Mouse (Mus musculus) CH12.LX (cell line): ENCODE measurements at regions not wholly inside any gene's neighbourhood (a gene's known extent, or its start where the extent isn't known, plus 50 kb on each side); places are given as distances from the start of the nearest gene placed in this dataset.

Experiments
- DNase-seq: peaks from one replicate; pipeline ENCODE4 v3.0.0-alpha.2; 2013; ENCODE audit errors: extremely low read depth
- H3K27ac ChIP-seq: 2 replicates; pipeline ENCODE4 v1.5.1; 2012; ENCODE audit warnings: low read depth, mild to moderate bottlenecking, control low read depth, moderate library complexity; ENCODE audit not compliant: insufficient read depth
- H3K27me3 ChIP-seq: replicated peaks from 2 replicates; pipeline ENCODE3; 2012; ENCODE audit warnings: inconsistent platforms
- H3K36me3 ChIP-seq, 2 experiments: replicated peaks in 1 of 2; 2 replicates each; pipeline versions ENCODE3 to v1.6.1; 2012; ENCODE audit warnings: inconsistent platforms in 1 of 2, low read length in 1 of 2, mild to moderate bottlenecking in 1 of 2, mixed read lengths in 1 of 2, moderate library complexity in 1 of 2; ENCODE audit not compliant: control insufficient read depth in 1 of 2, insufficient read depth in 1 of 2
- H3K4me1 ChIP-seq, 2 experiments: 2 replicates each; pipeline ENCODE4 v1.6.1; 2012; ENCODE audit warnings: inconsistent platforms in 1 of 2, moderate library complexity in 1 of 2; ENCODE audit not compliant: insufficient read depth in 2 of 2, control insufficient read depth in 1 of 2
- H3K4me2 ChIP-seq: 2 replicates; pipeline ENCODE4 v1.6.1; 2012; ENCODE audit warnings: low read depth, mild to moderate bottlenecking, control low read depth; ENCODE audit not compliant: poor library complexity, insufficient read depth, severe bottlenecking
- H3K4me3 ChIP-seq, 3 experiments: fragments of 150-350 bp in 1 of 3; sonication (generic) in 1 of 3; replicated peaks in 1 of 3; 2 replicates each; pipeline versions ENCODE3 to v1.5.1; 2011 to 2012; ENCODE audit warnings: low read depth in 2 of 3, low read length in 2 of 3, mild to moderate bottlenecking in 2 of 3, moderate library complexity in 2 of 3, control low read depth in 1 of 3, improper control_type of control experiment in 1 of 3, inconsistent platforms in 1 of 3, mixed read lengths in 1 of 3; ENCODE audit not compliant: poor library complexity in 1 of 3
- H3K79me2 ChIP-seq: replicated peaks from 2 replicates; pipeline ENCODE4 v1.6.1; 2012; ENCODE audit warnings: mild to moderate bottlenecking, moderate library complexity; ENCODE audit not compliant: control insufficient read depth, poor library complexity, insufficient read depth, severe bottlenecking; ENCODE audit errors: extremely low read depth
- H3K9ac ChIP-seq: 2 replicates; pipeline ENCODE4 v1.6.1; 2012; ENCODE audit warnings: low read depth, mild to moderate bottlenecking, control low read depth, moderate library complexity; ENCODE audit not compliant: insufficient read depth
- H3K9me3 ChIP-seq: replicated peaks from 2 replicates; pipeline ENCODE3; 2012; ENCODE audit warnings: low read length, inconsistent platforms, mixed read lengths
- CHD1 ChIP-seq: IDR thresholded peaks from 2 replicates; pipeline ENCODE4 v1.6.1; 2012; ENCODE audit warnings: low read depth, low read length, improper control_type of control experiment, inconsistent platforms
- CHD2 ChIP-seq: IDR thresholded peaks from 2 replicates; pipeline ENCODE4 v1.6.1; 2011; ENCODE audit warnings: low read length, improper control_type of control experiment
- CTCF ChIP-seq, 2 experiments: IDR thresholded peaks in 1 of 2; conservative IDR thresholded peaks in 1 of 2; 2 replicates each; pipeline ENCODE4 v1.5.1; 2011 to 2012; ENCODE audit warnings: low read depth in 2 of 2, low read length in 2 of 2, improper control_type of control experiment in 1 of 2, inconsistent platforms in 1 of 2, mild to moderate bottlenecking in 1 of 2, moderate library complexity in 1 of 2
- E2F4 ChIP-seq: IDR thresholded peaks from 2 replicates; pipeline ENCODE4 v1.6.1; 2011; ENCODE audit warnings: low read depth, low read length, improper control_type of control experiment; ENCODE audit not compliant: insufficient replicate concordance
- ELF1 ChIP-seq: IDR thresholded peaks from 2 replicates; pipeline ENCODE4 v1.6.1; 2014; ENCODE audit warnings: low read depth, mild to moderate bottlenecking, inconsistent platforms, low read length, improper control_type of control experiment
- HCFC1 ChIP-seq: IDR thresholded peaks from 2 replicates; pipeline ENCODE4 v1.6.1; 2012; ENCODE audit warnings: low read depth, mild to moderate bottlenecking, inconsistent platforms, low read length, improper control_type of control experiment
- IRF4 ChIP-seq: IDR thresholded peaks from 2 replicates; pipeline ENCODE4 v1.6.1; 2014; ENCODE audit warnings: low read depth, mild to moderate bottlenecking, inconsistent platforms, low read length, improper control_type of control experiment
- JUN ChIP-seq: IDR thresholded peaks from 2 replicates; pipeline ENCODE4 v1.6.1; 2011; ENCODE audit warnings: low read depth, mild to moderate bottlenecking, low read length, improper control_type of control experiment, moderate library complexity; ENCODE audit not compliant: insufficient read depth
- KAT2A ChIP-seq: IDR thresholded peaks from 2 replicates; pipeline ENCODE4 v1.6.1; 2012; ENCODE audit warnings: low read length, improper control_type of control experiment, inconsistent platforms; ENCODE audit not compliant: insufficient replicate concordance
- MAX ChIP-seq: IDR thresholded peaks from 2 replicates; pipeline ENCODE4 v1.6.1; 2011; ENCODE audit warnings: low read length, improper control_type of control experiment
- MEF2A ChIP-seq: IDR thresholded peaks from 2 replicates; pipeline ENCODE4 v1.6.1; 2014; ENCODE audit warnings: low read depth, mild to moderate bottlenecking, inconsistent platforms, low read length, improper control_type of control experiment, borderline replicate concordance
- NELFE ChIP-seq: IDR thresholded peaks from 2 replicates; pipeline ENCODE4 v1.6.1; 2011; ENCODE audit warnings: low read depth, low read length, improper control_type of control experiment
- POLR2A ChIP-seq: IDR thresholded peaks from 2 replicates; pipeline ENCODE4 v1.6.1; 2011; ENCODE audit warnings: low read depth, mild to moderate bottlenecking, improper control_type of control experiment, low read length
- POLR2AphosphoS2 ChIP-seq: IDR thresholded peaks from 2 replicates; pipeline ENCODE4 v1.6.1; 2011; ENCODE audit warnings: low read depth, low read length, improper control_type of control experiment
- RAD21 ChIP-seq: IDR thresholded peaks from 2 replicates; pipeline ENCODE4 v1.6.1; 2011; ENCODE audit warnings: low read depth, mild to moderate bottlenecking, low read length, improper control_type of control experiment, moderate library complexity
- RCOR1 ChIP-seq: conservative IDR thresholded peaks from 2 replicates; pipeline ENCODE4 v1.6.1; 2012; ENCODE audit warnings: low read depth, mild to moderate bottlenecking, inconsistent platforms, low read length, improper control_type of control experiment
- SIN3A ChIP-seq: IDR thresholded peaks from 2 replicates; pipeline ENCODE4 v1.6.1; 2012; ENCODE audit warnings: low read length, improper control_type of control experiment, inconsistent platforms
- SMC3 ChIP-seq: IDR thresholded peaks from 2 replicates; pipeline ENCODE4 v1.6.1; 2011; ENCODE audit warnings: low read depth, low read length, improper control_type of control experiment
- UBTF ChIP-seq: IDR thresholded peaks from 2 replicates; pipeline ENCODE4 v1.6.1; 2012; ENCODE audit warnings: low read depth, mild to moderate bottlenecking, inconsistent platforms, low read length, improper control_type of control experiment, moderate library complexity
- USF1 ChIP-seq: IDR thresholded peaks from 2 replicates; pipeline ENCODE4 v1.6.1; 2014; ENCODE audit warnings: low read depth, mild to moderate bottlenecking, inconsistent platforms, low read length, improper control_type of control experiment
- USF2 ChIP-seq: conservative IDR thresholded peaks from 2 replicates; pipeline ENCODE4 v1.6.1; 2011; ENCODE audit warnings: low read depth, low read length, improper control_type of control experiment
- ZC3H11A ChIP-seq: IDR thresholded peaks from 2 replicates; pipeline ENCODE4 v1.6.1; 2012; ENCODE audit warnings: low read depth, mild to moderate bottlenecking, inconsistent platforms, low read length, improper control_type of control experiment
- ZKSCAN1 ChIP-seq: IDR thresholded peaks from 2 replicates; pipeline ENCODE4 v1.6.1; 2012; ENCODE audit warnings: low read depth, inconsistent platforms, low read length, improper control_type of control experiment, borderline replicate concordance
- ZNF384 ChIP-seq: IDR thresholded peaks from 2 replicates; pipeline ENCODE4 v1.6.1; 2012; ENCODE audit warnings: low read depth, low read length, improper control_type of control experiment, inconsistent platforms
- dilution Hi-C: fragments of 300-500 bp; cut with MboI; formaldehyde crosslinking; loops from 2 replicates; pipeline ENCODE4 v1.14.3; 2020; ENCODE audit warnings: low sequenced_read_pairs; ENCODE audit not compliant: extremely low pct_unique_long_range_greater_than_20kb, extremely low pct_ligation_motif_present
- in situ Hi-C: fragments of 300-500 bp; cut with MboI; formaldehyde crosslinking; loops from 3 replicates; pipeline ENCODE4 v1.14.3; 2019; ENCODE audit warnings: low sequenced_read_pairs, low pct_ligation_motif_present, low pct_unique_long_range_greater_than_20kb, mixed read lengths

DNA sequence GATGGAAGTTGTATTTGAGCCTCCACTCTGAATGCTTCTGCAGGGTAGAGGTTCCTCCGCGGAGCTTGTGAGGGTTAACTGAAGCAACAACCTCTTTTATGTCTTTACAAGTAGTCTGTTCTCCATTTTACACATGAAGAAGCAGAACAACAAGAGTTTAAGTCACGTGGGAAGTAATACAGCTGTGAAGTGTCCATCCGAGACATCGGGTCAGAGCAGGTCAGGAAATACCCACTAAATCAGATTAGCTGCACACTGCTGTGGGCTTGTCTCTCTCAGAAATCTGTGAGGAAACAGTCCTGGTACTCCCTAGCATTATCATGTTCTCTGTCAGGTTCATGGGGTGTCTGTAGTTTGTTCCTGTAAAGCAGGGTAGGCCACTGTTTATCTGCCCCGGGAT is 262.1 kb downstream of the Cog6 start:
- Histone ChIP-seq H3K27ac (no peak overlapping the region), H3K4me2 (no peak overlapping the region), H3K9ac (no peak overlapping the region), H3K9me3 (no peaks in the 10 kb centered on the region), H3K79me2 (no peaks in the 10 kb centered on the region), H3K4me3 (no peak overlapping the region), H3K27me3 (no peaks in the 10 kb centered on the region), H3K36me3 (no peaks in the 10 kb centered on the region), H3K4me1 (peaks cover 0 to 9% of the 10 kb centered on the region in 2 experiments; a peak in 2 of 4 replicates)
- TF ChIP-seq UBTF = no peak
- TF ChIP-seq ZNF384 = no peak
- no peak for TF ChIP-seq IRF4
- TF ChIP-seq MEF2A = no peak
- no peak for TF ChIP-seq USF1
- TF ChIP-seq SIN3A = no peak
- TF ChIP-seq ZKSCAN1 = no peak
- TF ChIP-seq ELF1 = no peak
- TF ChIP-seq KAT2A = no peak
- in situ Hi-C loops (loop anchor here (25.0 kb wide), 1 partner anchor 493 kb away; the partner anchor contains the start of gene Foxo1), dilution Hi-C loops (no loop called here)
- DNase-seq = no peak

DNA sequence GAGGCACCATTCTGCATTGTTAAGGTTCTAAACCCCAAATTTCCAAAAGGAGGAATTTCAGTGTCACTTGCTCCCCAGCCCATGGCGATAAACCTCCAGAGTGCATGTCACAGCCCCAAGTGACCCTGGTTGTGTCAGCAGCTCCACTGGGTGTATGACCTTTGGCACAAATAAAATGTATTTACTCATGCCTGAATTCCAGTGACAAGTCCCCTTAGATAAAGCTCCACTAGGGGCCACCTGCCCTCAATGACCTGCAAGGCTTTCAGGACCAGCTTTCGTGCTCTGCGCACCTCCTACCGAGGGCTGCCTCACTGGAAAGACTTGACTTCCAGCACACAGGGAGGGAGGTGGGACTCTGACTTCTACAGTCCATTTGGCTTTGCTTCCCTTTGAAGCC is 262.6 kb downstream of the Cog6 start:
- H3K9ac ChIP-seq = no peak overlapping the region
- H3K79me2 ChIP-seq = no peaks in the 10 kb centered on the region
- no peak overlapping the region for H3K27ac ChIP-seq
- in situ Hi-C loops = loop anchor here (25.0 kb wide), 1 partner anchor 492 kb away; the partner anchor contains the start of gene Foxo1
- no peaks in the 10 kb centered on the region for H3K27me3 ChIP-seq
- H3K4me1 ChIP-seq = peaks cover 0 to 9% of the 10 kb centered on the region in 2 experiments; a peak in 2 of 4 replicates
- H3K36me3 ChIP-seq = no peaks in the 10 kb centered on the region
- H3K4me2 ChIP-seq = no peak overlapping the region
- DNase-seq = no peak
- no peaks in the 10 kb centered on the region for H3K9me3 ChIP-seq
- H3K4me3 ChIP-seq = no peak overlapping the region
- TF ChIP-seq KAT2A (no peak), SMC3 (no peak), SIN3A (no peak), ZKSCAN1 (no peak), USF2 (no peak)
- dilution Hi-C loops = no loop called here

DNA sequence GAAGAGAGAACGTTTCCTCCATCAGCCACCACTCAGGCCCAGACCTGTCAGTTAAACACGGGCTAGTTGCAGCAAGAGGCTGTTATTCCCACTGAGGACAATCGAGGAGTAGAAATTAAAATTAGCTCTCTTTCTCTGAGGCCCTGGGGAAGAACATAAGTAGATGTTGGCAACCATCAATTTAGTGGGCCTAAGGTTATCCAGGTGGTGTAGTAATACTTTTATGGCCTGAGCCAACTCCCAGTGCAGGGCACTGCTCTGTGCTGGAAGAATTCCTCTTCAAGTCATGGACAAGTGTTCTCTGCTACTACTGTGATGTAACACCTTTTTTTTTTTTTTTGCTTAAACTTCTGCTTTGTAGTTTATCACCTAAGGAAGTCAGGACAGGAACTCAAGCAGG is 270.1 kb downstream of the Cog6 start:
- in situ Hi-C loops (no loop called here), dilution Hi-C loops (no loop called here)
- H3K9me3 ChIP-seq = no peaks in the 10 kb centered on the region
- no peak for DNase-seq
- H3K4me1 ChIP-seq = no peaks in the 10 kb centered on the region
- H3K27ac ChIP-seq = no peak overlapping the region
- no peaks in the 10 kb centered on the region for H3K27me3 ChIP-seq
- no peak overlapping the region for H3K4me3 ChIP-seq
- H3K79me2 ChIP-seq = no peaks in the 10 kb centered on the region
- no peaks in the 10 kb centered on the region for H3K36me3 ChIP-seq
- TF ChIP-seq CTCF (conservative IDR thresholded peaks at IDR 0.05 in 1 of 2, IDR thresholded peaks at IDR 0.05 in 1 of 2; ENCODE audit: low read depth in 2 of 2, low read length in 2 of 2) (no peak), ZC3H11A (no peak), POLR2AphosphoS2 (no peak), IRF4 (no peak), CHD1 (no peak), MEF2A (no peak), HCFC1 (no peak), POLR2A (no peak), JUN (no peak), MAX (no peak), UBTF (no peak), ZKSCAN1 (no peak), USF2 (no peak), CHD2 (no peak), RAD21 (no peak), ELF1 (no peak), E2F4 (no peak), RCOR1 (no peak), NELFE (no peak)
- no peak overlapping the region for H3K9ac ChIP-seq
- no peak overlapping the region for H3K4me2 ChIP-seq
